Mouse (Mus musculus): ENCODE measurements around the gene Gcn1l1.

- TF ChIP-seq CTCF (conservative IDR thresholded peaks at IDR 0.05; ENCODE audit: insufficient read depth, insufficient read length, low read depth, low read length) (no peak), POLR2A (IDR thresholded peaks at IDR 0.05; ENCODE audit: low read depth, low read length) (no peak)
Measured at GRCm38 (mm10) chr5:115530447-115530809, 34.6 kb upstream of the Gcn1l1 start.
